Mouse (Mus musculus) heart, postnatal 0 days (tissue): Measurements from ENCODE around the gene Fut2.

Experiments used
- CTCF ChIP-seq: IDR thresholded peaks from 2 replicates; pipeline ENCODE4 v1.5.1; 2016; ENCODE audit warnings: antibody characterized with exemption, control low read depth, low read depth
- EP300 ChIP-seq: IDR thresholded peaks from 2 replicates; pipeline ENCODE4 v1.6.1; 2016; ENCODE audit warnings: antibody characterized with exemption, low read depth

GRCm38 (mm10) chr7:45616277-45616676, 49.9 kb downstream of the Fut2 start:
- TF ChIP-seq EP300 = no peak
- TF ChIP-seq CTCF = no peak
